Comparison of ENCODE assay signal across 30 mouse cellular contexts in genomic region chr14:24982489-24982888, GRCm38 (mm10).
DNase-seq lines count a peak whose midpoint lies in the region; ATAC-seq and TF ChIP-seq lines count a peak whose summit lies in the region.
"Had no signal": no experiment of that assay in that cellular context is flagged by ENCODE, and none has a peak within 500 bp of the region (broad histone marks: within the 10 kb centered on the region; RNA-seq: fewer than 3 reads in every experiment).

No protein-coding gene starts in this region.

- no peak for ATAC-seq in hindbrain, embryonic 12.5 days (ENCODE audit: low FRiP score)
- no peak for ATAC-seq in hindbrain, postnatal 0 days
- ATAC-seq in forebrain, embryonic 14.5 days: peak; percentile 44
- peak; percentile 72 for ATAC-seq in limb, embryonic 14.5 days (ENCODE audit: low FRiP score, low read depth)
- ATAC-seq: liver, postnatal 0 days; midbrain, embryonic 16.5 days; Patski had no signal

- no peak overlapping the region for H3K4me2 ChIP-seq in hindbrain, embryonic 12.5 days (replicated peaks)
- no peak overlapping the region for H3K4me2 ChIP-seq in hindbrain, postnatal 0 days (ENCODE audit: low read depth, low read length)
- no peak overlapping the region for H3K4me2 ChIP-seq in forebrain, embryonic 14.5 days (ENCODE audit: low read length)
- H3K4me2 ChIP-seq in limb, embryonic 14.5 days (replicated peaks; ENCODE audit: low read depth, low read length, severe bottlenecking): no peak overlapping the region
- H3K4me2 ChIP-seq: heart, embryonic 13.5 days; kidney, embryonic 15.5 days had no signal

- no peak overlapping the region for H3K9ac ChIP-seq in hindbrain, embryonic 12.5 days
- H3K9ac ChIP-seq in hindbrain, postnatal 0 days (replicated peaks; ENCODE audit: low read length): no peak overlapping the region
- H3K9ac ChIP-seq in forebrain, embryonic 14.5 days (ENCODE audit: low read length): no peak overlapping the region
- no peak overlapping the region for H3K9ac ChIP-seq in limb, embryonic 14.5 days (ENCODE audit: low read depth, low read length, severe bottlenecking)
- H3K9ac ChIP-seq: heart, embryonic 13.5 days; kidney, embryonic 15.5 days; liver, postnatal 0 days had no signal

- H3K4me1 ChIP-seq in hindbrain, embryonic 12.5 days: peaks cover 12% of the 10 kb centered on the region
- H3K4me1 ChIP-seq in hindbrain, postnatal 0 days (ENCODE audit: insufficient read depth, low read length): no peaks in the 10 kb centered on the region
- no peaks in the 10 kb centered on the region for H3K4me1 ChIP-seq in forebrain, embryonic 14.5 days (ENCODE audit: control insufficient read depth, insufficient read depth, low read length)
- peaks cover 35% of the 10 kb centered on the region for H3K4me1 ChIP-seq in limb, embryonic 14.5 days (ENCODE audit: control insufficient read depth, insufficient read depth, low read length)

- H3K27me3 ChIP-seq in hindbrain, embryonic 12.5 days: no peaks in the 10 kb centered on the region
- no peaks in the 10 kb centered on the region for H3K27me3 ChIP-seq in hindbrain, postnatal 0 days (ENCODE audit: insufficient read depth, low read length)
- no peaks in the 10 kb centered on the region for H3K27me3 ChIP-seq in forebrain, embryonic 14.5 days (replicated peaks; ENCODE audit: control insufficient read depth, insufficient read depth, low read length)
- no peaks in the 10 kb centered on the region for H3K27me3 ChIP-seq in limb, embryonic 14.5 days (ENCODE audit: control insufficient read depth, insufficient read depth, low read length)
- H3K27me3 ChIP-seq: CH12.LX; heart, embryonic 13.5 days; kidney, embryonic 15.5 days; Patski had no signal

- 0 out of 2 replicates have a peak overlapping the region, but pooled peaks have one; percentile 52 for H3K27ac ChIP-seq in hindbrain, embryonic 12.5 days
- H3K27ac ChIP-seq in hindbrain, postnatal 0 days: no peak overlapping the region
- H3K27ac ChIP-seq in forebrain, embryonic 14.5 days (ENCODE audit: low read depth, low read length): no peak overlapping the region
- peak overlapping the region; percentile 40; the same call in 1 of the 2 replicates for H3K27ac ChIP-seq in limb, embryonic 14.5 days (replicated peaks; ENCODE audit: low read depth, low read length)
- H3K27ac ChIP-seq: heart, embryonic 13.5 days; kidney, embryonic 15.5 days; left cerebral cortex, adult 2 months; midbrain, embryonic 10.5 days had no signal

- no peak for TF ChIP-seq CTCF in hindbrain, postnatal 0 days (IDR thresholded peaks at IDR 0.05; ENCODE audit: low read depth)

- no peaks in the 10 kb centered on the region for H3K36me3 ChIP-seq in hindbrain, embryonic 12.5 days
- H3K36me3 ChIP-seq in hindbrain, postnatal 0 days (ENCODE audit: insufficient read depth, low read length): no peaks in the 10 kb centered on the region
- no peaks in the 10 kb centered on the region for H3K36me3 ChIP-seq in forebrain, embryonic 14.5 days (ENCODE audit: control insufficient read depth, insufficient read depth, low read length)
- no peaks in the 10 kb centered on the region for H3K36me3 ChIP-seq in limb, embryonic 14.5 days (ENCODE audit: control insufficient read depth, insufficient read depth, low read length)
- H3K36me3 ChIP-seq: G1E; heart, embryonic 13.5 days; kidney, embryonic 15.5 days; midbrain, embryonic 10.5 days had no signal

- DNase-seq in hindbrain, postnatal 0 days (ENCODE audit: low spot score): no peak
- DNase-seq in forebrain, embryonic 14.5 days (ENCODE audit: low spot score): no peak
- DNase-seq in forelimb bud, embryonic 11.5 days (ENCODE audit: low read depth, low spot score): peak; percentile 53
- DNase-seq in limb, embryonic 14.5 days (ENCODE audit: low spot score): peak; percentile 26
- DNase-seq in heart, adult 8-10 months (ENCODE audit: low spot score): no peak
- no peak for DNase-seq in heart, adult 9 months (ENCODE audit: low spot score in 2 of 2)
- DNase-seq: adrenal gland, adult 2 months; B cell, adult 2 months; cerebellum, adult 11-12 months; cerebellum, postnatal 14 days; gastrocnemius, postnatal 10 days; heart, adult 11 months; heart, postnatal 14 days; kidney, adult 11 months; kidney, postnatal 4 days; liver, postnatal 0 days; lung, postnatal 10 days; retina, postnatal 1 day; right cerebral cortex, postnatal 25 days; spleen, adult 18-20 months had no signal

- WGBS in hindbrain, embryonic 12.5 days: 60% methylated on average over 8 of the region's 8 CpGs
- WGBS in hindbrain, postnatal 0 days: 59% methylated on average over 8 of the region's 8 CpGs
- WGBS in forebrain, embryonic 14.5 days: 48% methylated on average over 8 of the region's 8 CpGs
- whole genome bisulfite sequencing in limb, embryonic 14.5 days: 28% methylated on average over 8 of the region's 8 CpGs

- TF ChIP-seq POLR2A in limb, embryonic 14.5 days (IDR thresholded peaks at IDR 0.05; ENCODE audit: borderline replicate concordance, extremely low read depth, insufficient read depth, insufficient read length): no peak

- H3K4me3 ChIP-seq in hindbrain, embryonic 12.5 days: no peak overlapping the region
- no peak overlapping the region for H3K4me3 ChIP-seq in hindbrain, postnatal 0 days (ENCODE audit: low read length)
- H3K4me3 ChIP-seq in forebrain, embryonic 14.5 days (ENCODE audit: low read depth, low read length): no peak overlapping the region
- H3K4me3 ChIP-seq in limb, embryonic 14.5 days (replicated peaks; ENCODE audit: low read length): no peak overlapping the region
- H3K4me3 ChIP-seq: heart, embryonic 13.5 days; kidney, embryonic 15.5 days; left cerebral cortex, adult 2 months; midbrain, embryonic 10.5 days; myocyte had no signal

- no peaks in the 10 kb centered on the region for H3K9me3 ChIP-seq in hindbrain, embryonic 12.5 days (replicated peaks)
- H3K9me3 ChIP-seq in hindbrain, postnatal 0 days (ENCODE audit: low read length): no peaks in the 10 kb centered on the region
- 0 out of 2 replicates have a peak, but pooled peaks cover 3% of the 10 kb centered on the region for H3K9me3 ChIP-seq in forebrain, embryonic 14.5 days (replicated peaks; ENCODE audit: control insufficient read depth, low read length)
- H3K9me3 ChIP-seq in limb, embryonic 14.5 days (ENCODE audit: control insufficient read depth, low read length): no peaks in the 10 kb centered on the region
- H3K9me3 ChIP-seq: heart, embryonic 13.5 days; kidney, embryonic 15.5 days; midbrain, embryonic 10.5 days had no signal

Comparison
In these comparisons a context has a peak if more than half of its experiments do, and no peak if none do; other contexts are left out.
1. H3K27ac ChIP-seq: peak in hindbrain, embryonic 12.5 days (single experiment) and limb, embryonic 14.5 days (single experiment); none in hindbrain, postnatal 0 days (single experiment) and forebrain, embryonic 14.5 days (single experiment).
2. ATAC-seq: peak in forebrain, embryonic 14.5 days (single experiment) and limb, embryonic 14.5 days (single experiment); none in hindbrain, embryonic 12.5 days (single experiment) and hindbrain, postnatal 0 days (single experiment).
3. DNase-seq: peak in forelimb bud, embryonic 11.5 days (single experiment) and limb, embryonic 14.5 days (single experiment); none in hindbrain, postnatal 0 days (single experiment), forebrain, embryonic 14.5 days (single experiment), heart, adult 8-10 months (single experiment) and heart, adult 9 months (0 of 2).